ENCODE assay signal across 12 mouse cellular contexts in the genomic region with DNA sequence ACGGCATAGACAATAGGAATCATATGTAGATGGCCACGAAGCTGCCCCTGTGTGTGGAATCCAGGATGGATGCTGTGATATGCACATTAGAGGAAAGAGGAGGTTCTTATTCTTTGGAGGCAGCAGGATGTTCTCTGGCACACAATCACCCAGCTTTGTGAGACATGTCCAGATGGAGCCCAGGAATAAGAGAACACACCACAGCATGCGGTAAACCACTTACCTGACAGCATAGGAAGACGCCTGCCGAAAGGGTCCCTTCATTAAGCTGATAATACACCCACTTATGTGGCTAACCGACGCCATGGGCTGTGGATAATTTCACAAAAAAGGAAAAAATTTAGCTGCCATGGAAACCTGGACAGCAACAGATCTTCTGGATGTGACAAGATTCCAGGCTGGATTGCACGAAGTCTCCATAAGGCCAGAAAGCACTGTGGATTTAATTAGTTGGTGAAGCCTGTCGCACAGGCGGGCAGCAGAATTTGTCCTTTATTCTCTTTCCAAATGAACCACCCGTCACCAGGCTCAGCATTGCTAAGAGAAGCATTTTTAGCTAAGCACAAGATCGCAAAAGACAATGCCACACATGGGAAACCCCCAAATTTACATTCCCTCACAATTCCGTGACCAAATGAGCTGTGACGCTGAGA.
DNase-seq lines count a peak whose midpoint lies in the region; ATAC-seq and TF ChIP-seq lines count a peak whose summit lies in the region.
"Had no signal": no experiment of that assay in that cellular context is flagged by ENCODE, and none has a peak within 500 bp of the region (broad histone marks: within the 10 kb centered on the region; RNA-seq: fewer than 3 reads in every experiment).

No protein-coding gene starts in this region.

- H3K4me3 ChIP-seq in forebrain, embryonic 15.5 days = no peak overlapping the region
- no peak overlapping the region for H3K4me3 ChIP-seq in forebrain, embryonic 12.5 days (replicated peaks)
- no peak overlapping the region; the same call in 1 of the 2 replicates for H3K4me3 ChIP-seq in layer of hippocampus, adult 2 months
- H3K4me3 ChIP-seq: heart, embryonic 10.5 days; stomach, embryonic 15.5 days had no signal

- peak; percentile 48; the same call in 1 of the 2 replicates for ATAC-seq in forebrain, embryonic 15.5 days (replicated peaks)
- ATAC-seq in forebrain, embryonic 12.5 days (ENCODE audit: low FRiP score) = no peak
- ATAC-seq in inflammation-experienced regulatory T-cells, adult 6 months = no peak

- H3K9ac ChIP-seq in forebrain, embryonic 15.5 days (replicated peaks) = no peak overlapping the region
- no peak overlapping the region for H3K9ac ChIP-seq in forebrain, embryonic 12.5 days
- H3K9ac ChIP-seq: lung, embryonic 14.5 days; stomach, embryonic 15.5 days had no signal

- intact Hi-C loops in left cerebral cortex, postnatal 4 days (cut with DNase I) = no loop called here

- 36% methylated on average over 14 of the region's 14 CpGs for WGBS in forebrain, embryonic 15.5 days
- WGBS in forebrain, embryonic 12.5 days = 69% methylated on average over 14 of the region's 14 CpGs

- no peak overlapping the region for H3K4me2 ChIP-seq in forebrain, embryonic 15.5 days (replicated peaks)
- no peak overlapping the region for H3K4me2 ChIP-seq in forebrain, embryonic 12.5 days
- H3K4me2 ChIP-seq: lung, embryonic 14.5 days; stomach, embryonic 15.5 days had no signal

- no peaks in the 10 kb centered on the region for H3K36me3 ChIP-seq in forebrain, embryonic 15.5 days
- H3K36me3 ChIP-seq in forebrain, embryonic 12.5 days (replicated peaks) = no peaks in the 10 kb centered on the region
- H3K36me3 ChIP-seq: heart, embryonic 10.5 days; stomach, embryonic 15.5 days had no signal

- TF ChIP-seq CTCF in layer of hippocampus, adult 2 months (conservative IDR thresholded peaks at IDR 0.05) = no peak

- H3K4me1 ChIP-seq in forebrain, embryonic 15.5 days = peaks cover 12% of the 10 kb centered on the region; the same call in 1 of the 2 replicates
- no peaks in the 10 kb centered on the region for H3K4me1 ChIP-seq in forebrain, embryonic 12.5 days
- H3K4me1 ChIP-seq: stomach, embryonic 15.5 days had no signal

- DNase-seq in cerebellum, adult 9-11 months = peak; percentile 4
- DNase-seq in layer of hippocampus, adult 2 months (ENCODE audit: low spot score in 2 of 2) = peak; percentile 58 to 74
- DNase-seq in left cerebral cortex, postnatal 4 days = peak; percentile 1
- no peak for DNase-seq in thymus, postnatal 25 days
- DNase-seq in gastrocnemius, postnatal 4 days (ENCODE audit: low spot score in 2 of 2) = no peak
- DNase-seq: kidney, adult 11 months; lung, embryonic 14.5 days had no signal

- peak overlapping the region; percentile 21; the same call in 1 of the 2 replicates for H3K27ac ChIP-seq in forebrain, embryonic 15.5 days (replicated peaks)
- no peak overlapping the region for H3K27ac ChIP-seq in forebrain, embryonic 12.5 days
- H3K27ac ChIP-seq in layer of hippocampus, adult 2 months = peak overlapping the region; percentile 86
- H3K27ac ChIP-seq: heart, embryonic 10.5 days; stomach, embryonic 15.5 days had no signal

- H3K27me3 ChIP-seq in forebrain, embryonic 15.5 days = no peaks in the 10 kb centered on the region
- H3K27me3 ChIP-seq in forebrain, embryonic 12.5 days = no peaks in the 10 kb centered on the region
- H3K27me3 ChIP-seq: stomach, embryonic 15.5 days had no signal

- no peaks in the 10 kb centered on the region for H3K9me3 ChIP-seq in forebrain, embryonic 15.5 days
- H3K9me3 ChIP-seq in forebrain, embryonic 12.5 days = no peaks in the 10 kb centered on the region
- H3K9me3 ChIP-seq: heart, embryonic 10.5 days; stomach, embryonic 15.5 days had no signal

Comparison
In these comparisons a context has a peak if more than half of its experiments do, and no peak if none do; other contexts are left out.
1. DNase-seq: peak in cerebellum, adult 9-11 months (single experiment), layer of hippocampus, adult 2 months (2 of 2) and left cerebral cortex, postnatal 4 days (single experiment); none in thymus, postnatal 25 days (single experiment) and gastrocnemius, postnatal 4 days (0 of 2).